Mouse (Mus musculus): ENCODE measurements around the gene Sec14l1.

- TF ChIP-seq GATA1 (IDR thresholded peaks at IDR 0.05; ENCODE audit: borderline replicate concordance, low read length): no peak
- no peak for TF ChIP-seq FLI1 (IDR thresholded peaks at IDR 0.05; ENCODE audit: low read length)
These were observed 9.1 kb upstream of the Sec14l1 start for GRCm38 (mm10) chr11:117105850-117106249.
